Mouse (Mus musculus): ENCODE results near the gene Naaladl2. TPM values are rescaled to one million over a fixed set of nuclear protein-coding genes. Genes with fewer than 3 reads are reported as not detected.
"Not testable (repeated sequence)": the region's sequence is repeated elsewhere in the genome, so short reads cannot be mapped to it uniquely, and the experiment has no call there.

Naaladl2 gene
- polyA plus RNA-seq, 1 experiment: not detected

DNA sequence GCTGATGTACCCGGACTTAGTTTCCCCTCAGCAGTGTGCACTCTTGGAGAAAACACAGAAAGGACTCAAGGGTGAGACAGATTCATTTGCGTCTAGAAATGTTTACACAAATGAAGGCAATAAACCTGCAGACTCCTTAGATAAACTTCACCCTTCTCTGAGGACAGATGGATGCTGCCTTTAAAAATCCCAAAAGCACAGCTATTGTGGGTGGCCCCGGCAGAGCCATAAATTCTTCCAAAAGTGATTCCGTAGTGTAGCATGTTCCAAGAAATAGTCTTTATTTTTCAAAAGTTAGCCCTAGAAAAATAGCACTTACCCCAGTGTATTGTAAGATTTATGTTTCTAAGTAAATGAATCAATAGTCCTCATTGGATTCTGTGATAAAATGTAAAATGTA lies 31.0 kb downstream of the Naaladl2 start:
- Histone ChIP-seq H3K4me1 (ENCODE audit: control insufficient read depth) (no peaks in the 10 kb centered on the region), H3K27me3 (ENCODE audit: control insufficient read depth) (no peaks in the 10 kb centered on the region), H3K36me3 (ENCODE audit: control insufficient read depth) (no peaks in the 10 kb centered on the region), H3K9me3 (ENCODE audit: control insufficient read depth, low read length) (no peaks in the 10 kb centered on the region), H3K4me3 (replicated peaks) (no peak overlapping the region)
- TF ChIP-seq TAL1 (IDR thresholded peaks at IDR 0.05; ENCODE audit: low read length) (no peak), GATA1 (IDR thresholded peaks at IDR 0.05; ENCODE audit: low read length) (no peak)

DNA sequence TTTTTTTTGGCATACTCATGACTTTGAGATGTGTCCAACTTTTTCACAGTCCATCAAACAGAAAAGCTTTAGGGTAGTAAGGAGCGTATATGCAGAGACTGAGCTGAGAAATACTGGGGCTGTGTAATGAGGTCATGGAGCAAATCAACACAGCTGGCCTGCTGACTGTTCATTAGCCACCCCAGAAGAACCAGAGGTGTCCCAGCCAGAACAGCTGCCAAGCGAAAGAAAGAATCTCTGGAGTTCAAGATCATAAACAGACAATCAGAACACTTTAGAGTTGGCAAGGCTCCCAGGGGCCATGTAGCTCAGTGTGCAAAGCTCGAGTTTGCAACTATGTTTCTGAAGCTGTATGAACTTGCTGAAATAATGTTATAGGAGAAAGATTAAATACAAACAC lies 35.1 kb downstream of the Naaladl2 start:
- no peak overlapping the region for H3K4me3 ChIP-seq (replicated peaks)
- no peaks in the 10 kb centered on the region for H3K9me3 ChIP-seq (ENCODE audit: control insufficient read depth, low read length)
- no peaks in the 10 kb centered on the region for H3K27me3 ChIP-seq (ENCODE audit: control insufficient read depth)
- no peak for TF ChIP-seq TAL1 (IDR thresholded peaks at IDR 0.05; ENCODE audit: low read length)
- no peak for TF ChIP-seq GATA1 (IDR thresholded peaks at IDR 0.05; ENCODE audit: low read length)
- no peaks in the 10 kb centered on the region for H3K4me1 ChIP-seq (ENCODE audit: control insufficient read depth)
- no peaks in the 10 kb centered on the region for H3K36me3 ChIP-seq (ENCODE audit: control insufficient read depth)

DNA sequence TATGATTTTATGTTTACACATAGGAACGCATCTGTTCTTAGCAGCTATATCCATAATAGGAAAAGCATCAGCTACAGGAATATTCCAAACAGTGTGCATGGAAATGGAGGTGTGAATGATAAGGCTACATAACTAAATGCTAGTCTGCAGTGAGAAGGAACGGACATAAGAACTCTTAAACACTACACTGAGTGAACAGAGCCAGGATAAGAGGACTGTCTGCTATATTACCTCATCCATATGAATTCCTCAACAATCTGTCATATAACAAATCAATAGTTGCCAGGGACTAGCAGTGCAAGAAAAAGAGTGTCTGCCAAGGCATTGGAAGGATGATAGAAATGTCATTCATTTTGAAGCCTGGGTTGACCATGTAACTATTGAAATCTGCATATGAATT lies 51.1 kb downstream of the Naaladl2 start:
- H3K4me1 ChIP-seq (ENCODE audit: control insufficient read depth): no peaks in the 10 kb centered on the region
- H3K36me3 ChIP-seq (ENCODE audit: control insufficient read depth): no peaks in the 10 kb centered on the region
- no peaks in the 10 kb centered on the region; the same call in 1 of the 2 replicates for H3K9me3 ChIP-seq (ENCODE audit: control insufficient read depth, low read length)
- no peak for TF ChIP-seq GATA1 (IDR thresholded peaks at IDR 0.05; ENCODE audit: low read length)
- no peak for TF ChIP-seq TAL1 (IDR thresholded peaks at IDR 0.05; ENCODE audit: low read length)
- no peak overlapping the region for H3K4me3 ChIP-seq (replicated peaks)
- H3K27me3 ChIP-seq (ENCODE audit: control insufficient read depth): no peaks in the 10 kb centered on the region

DNA sequence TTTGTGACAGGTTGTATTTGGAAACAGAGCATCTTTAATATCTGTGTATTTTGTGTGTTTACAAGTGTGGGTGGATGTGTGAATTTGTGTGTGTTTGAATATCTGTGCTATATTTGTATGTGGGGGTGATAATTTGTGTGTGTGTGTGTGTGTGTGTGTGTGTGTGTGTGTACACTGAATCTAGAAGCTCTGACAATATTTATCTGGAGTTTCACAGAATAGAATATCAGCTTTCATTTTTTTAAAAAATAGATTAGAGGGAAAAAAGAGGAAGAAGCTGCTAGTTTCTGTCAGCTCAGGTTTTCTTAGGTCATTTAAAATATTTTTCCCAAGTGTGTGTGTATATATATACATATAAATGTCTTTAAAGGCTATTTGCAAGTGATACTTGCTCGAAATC lies 68.3 kb downstream of the Naaladl2 start:
- TF ChIP-seq GATA1 (IDR thresholded peaks at IDR 0.05; ENCODE audit: low read length) (no peak), TAL1 (IDR thresholded peaks at IDR 0.05; ENCODE audit: low read length) (no peak)
- H3K4me3 ChIP-seq (replicated peaks): no peak overlapping the region
- H3K9me3 ChIP-seq (ENCODE audit: control insufficient read depth, low read length): peaks cover 6% of the 10 kb centered on the region; the same call in 1 of the 2 replicates

DNA sequence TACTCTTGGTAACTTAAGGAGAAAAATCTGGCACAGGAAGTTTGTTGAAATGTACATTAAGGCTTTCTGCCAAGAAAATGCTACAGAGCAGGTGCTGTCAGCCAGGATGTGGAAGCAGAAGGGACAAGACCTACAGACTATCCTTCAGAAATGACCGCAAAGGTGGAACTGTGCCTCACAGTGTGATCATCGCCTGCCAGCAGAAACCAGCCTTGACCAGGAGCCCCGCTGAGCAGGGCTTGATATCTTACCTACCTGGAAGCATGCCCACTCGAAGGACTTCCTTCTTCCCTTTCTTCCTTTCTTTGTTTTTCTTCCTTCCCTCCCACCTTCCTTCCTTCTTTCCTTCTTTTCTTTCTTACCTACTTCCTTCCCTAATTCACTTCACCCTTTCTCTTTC lies 69.8 kb downstream of the Naaladl2 start:
- Histone ChIP-seq H3K4me1 (ENCODE audit: control insufficient read depth) (no peaks in the 10 kb centered on the region), H3K27me3 (ENCODE audit: control insufficient read depth) (no peaks in the 10 kb centered on the region), H3K4me3 (replicated peaks) (no peak overlapping the region), H3K9me3 (ENCODE audit: control insufficient read depth, low read length) (peaks cover 6% of the 10 kb centered on the region; the same call in 1 of the 2 replicates), H3K36me3 (ENCODE audit: control insufficient read depth) (no peaks in the 10 kb centered on the region)
- no peak for TF ChIP-seq GATA1 (IDR thresholded peaks at IDR 0.05; ENCODE audit: low read length)
- no peak for TF ChIP-seq TAL1 (IDR thresholded peaks at IDR 0.05; ENCODE audit: low read length)

More for the DNA sequence above, 68.3 kb downstream of the Naaladl2 start:
- Histone ChIP-seq H3K36me3 (ENCODE audit: control insufficient read depth) (no peaks in the 10 kb centered on the region), H3K4me1 (ENCODE audit: control insufficient read depth) (no peaks in the 10 kb centered on the region), H3K27me3 (ENCODE audit: control insufficient read depth) (no peaks in the 10 kb centered on the region)

DNA sequence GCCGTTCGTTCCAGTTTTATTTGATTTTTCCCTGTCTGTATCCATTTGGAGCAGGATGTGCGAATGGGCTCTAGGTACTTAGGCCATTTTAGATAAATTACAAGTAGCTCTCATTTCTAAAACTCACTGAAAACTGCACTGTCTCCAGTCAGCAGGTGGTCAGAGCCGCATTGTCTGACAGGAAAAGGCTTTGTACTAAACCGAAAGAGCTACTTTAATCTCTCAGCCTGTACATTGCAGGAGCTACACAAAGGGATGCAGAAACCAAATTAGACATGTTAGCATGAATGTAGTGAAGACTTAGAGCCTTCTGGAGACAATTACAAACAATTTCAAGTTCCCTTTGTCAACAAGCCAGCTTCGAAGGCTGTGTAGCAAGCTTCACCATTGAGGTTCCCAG lies 70.2 kb downstream of the Naaladl2 start:
- no peak overlapping the region for H3K4me3 ChIP-seq (replicated peaks)
- peaks cover 6% of the 10 kb centered on the region; the same call in 1 of the 2 replicates for H3K9me3 ChIP-seq (ENCODE audit: control insufficient read depth, low read length)
- H3K27me3 ChIP-seq (ENCODE audit: control insufficient read depth): no peaks in the 10 kb centered on the region
- no peaks in the 10 kb centered on the region for H3K36me3 ChIP-seq (ENCODE audit: control insufficient read depth)
- H3K4me1 ChIP-seq (ENCODE audit: control insufficient read depth): no peaks in the 10 kb centered on the region
- TF ChIP-seq GATA1 (IDR thresholded peaks at IDR 0.05; ENCODE audit: low read length): no peak
- TF ChIP-seq TAL1 (IDR thresholded peaks at IDR 0.05; ENCODE audit: low read length): no peak

DNA sequence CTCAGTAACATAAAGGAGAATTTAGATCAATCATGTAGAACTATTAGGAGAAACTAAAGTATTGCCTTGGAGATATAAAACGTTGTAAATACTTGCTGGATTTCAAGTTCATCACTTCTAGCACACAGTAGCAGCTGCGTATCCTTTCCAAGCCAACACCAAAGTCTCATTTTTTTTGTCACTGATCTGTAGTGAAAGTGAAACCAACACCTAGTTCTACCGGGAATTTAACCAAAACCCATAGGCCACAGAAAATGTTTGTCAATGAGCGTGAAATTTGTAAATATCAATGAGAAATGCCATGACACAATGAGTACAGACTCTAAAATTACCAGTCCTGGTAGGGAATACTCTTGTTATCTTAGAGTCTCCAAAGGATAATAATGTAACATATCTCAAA lies 80.8 kb downstream of the Naaladl2 start:
- no peaks in the 10 kb centered on the region for H3K27me3 ChIP-seq (ENCODE audit: control insufficient read depth)
- H3K36me3 ChIP-seq (ENCODE audit: control insufficient read depth): no peaks in the 10 kb centered on the region
- H3K4me3 ChIP-seq (replicated peaks): no peak overlapping the region
- no peaks in the 10 kb centered on the region for H3K9me3 ChIP-seq (ENCODE audit: control insufficient read depth, low read length)
- TF ChIP-seq TAL1 (IDR thresholded peaks at IDR 0.05; ENCODE audit: low read length) (no peak), GATA1 (IDR thresholded peaks at IDR 0.05; ENCODE audit: low read length) (no peak)
- no peaks in the 10 kb centered on the region for H3K4me1 ChIP-seq (ENCODE audit: control insufficient read depth)

DNA sequence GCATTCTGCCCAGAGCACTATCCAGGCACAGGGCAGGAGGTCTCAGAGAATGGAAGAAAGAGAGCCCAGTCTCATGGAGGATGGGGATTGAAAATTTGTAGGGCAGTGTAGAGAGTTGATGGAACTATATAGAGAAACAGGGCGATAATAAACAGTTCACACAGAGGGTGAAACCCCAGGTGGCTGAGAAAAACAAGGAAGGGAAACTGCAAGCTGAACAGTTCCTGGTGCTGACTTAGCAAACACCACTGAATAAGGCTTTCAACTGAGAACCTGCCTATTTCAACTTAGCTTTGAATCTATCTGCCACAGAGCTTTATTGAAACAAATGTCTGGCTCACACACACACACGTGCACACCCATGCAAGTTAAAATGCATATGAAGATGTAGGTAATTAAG lies 91.1 kb downstream of the Naaladl2 start:
- Histone ChIP-seq H3K27me3 (ENCODE audit: control insufficient read depth) (no peaks in the 10 kb centered on the region), H3K9me3 (ENCODE audit: control insufficient read depth, low read length) (no peaks in the 10 kb centered on the region), H3K4me1 (ENCODE audit: control insufficient read depth) (no peaks in the 10 kb centered on the region), H3K4me3 (replicated peaks) (no peak overlapping the region), H3K36me3 (ENCODE audit: control insufficient read depth) (no peaks in the 10 kb centered on the region)
- TF ChIP-seq GATA1 (IDR thresholded peaks at IDR 0.05; ENCODE audit: low read length) (no peak), TAL1 (IDR thresholded peaks at IDR 0.05; ENCODE audit: low read length) (no peak)

DNA sequence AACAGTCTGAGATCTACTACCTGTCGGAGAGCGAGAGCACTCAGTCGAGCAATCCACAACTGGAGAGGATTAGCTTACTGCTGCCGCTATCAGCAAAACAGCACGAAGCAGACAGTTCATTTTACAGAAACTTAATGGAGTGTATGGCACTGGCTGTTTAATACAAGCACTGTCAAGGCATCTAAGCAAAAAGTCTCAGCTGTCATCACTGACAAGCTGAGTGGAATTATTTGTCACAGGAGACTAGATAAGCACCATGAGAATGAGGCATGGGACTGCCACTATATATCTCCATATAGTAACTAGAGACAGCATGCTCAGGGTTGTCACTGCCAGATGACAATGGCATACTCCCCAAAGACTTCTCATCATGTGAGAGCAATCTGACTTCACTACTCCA lies 124.1 kb downstream of the Naaladl2 start:
- H3K9me3 ChIP-seq (ENCODE audit: control insufficient read depth, low read length): no peaks in the 10 kb centered on the region
- no peaks in the 10 kb centered on the region for H3K36me3 ChIP-seq (ENCODE audit: control insufficient read depth)
- TF ChIP-seq TAL1 (IDR thresholded peaks at IDR 0.05; ENCODE audit: low read length) (no peak), GATA1 (IDR thresholded peaks at IDR 0.05; ENCODE audit: low read length) (no peak)
- H3K4me3 ChIP-seq (replicated peaks): no peak overlapping the region
- no peaks in the 10 kb centered on the region for H3K27me3 ChIP-seq (ENCODE audit: control insufficient read depth)
- H3K4me1 ChIP-seq (ENCODE audit: control insufficient read depth): no peaks in the 10 kb centered on the region

DNA sequence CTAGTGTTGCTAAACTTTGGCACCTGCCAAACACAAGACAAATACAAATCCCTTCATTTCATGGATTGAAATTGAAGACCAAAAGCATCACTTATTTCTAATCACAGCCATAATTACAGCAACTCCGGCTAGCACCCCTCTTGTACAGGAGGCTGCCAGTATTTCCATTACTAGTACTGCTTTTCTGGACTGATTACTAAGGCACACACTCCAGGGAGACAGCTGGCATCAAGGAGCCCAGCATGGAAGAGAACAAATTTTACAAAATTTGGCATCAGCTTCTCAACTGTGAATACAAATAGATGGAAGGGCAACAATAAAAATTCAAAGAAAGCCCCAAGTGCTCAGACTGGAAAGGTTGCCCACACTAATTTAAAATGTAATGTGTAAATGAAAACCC lies 133.3 kb downstream of the Naaladl2 start:
- Histone ChIP-seq H3K36me3 (ENCODE audit: control insufficient read depth) (no peaks in the 10 kb centered on the region), H3K9me3 (ENCODE audit: control insufficient read depth, low read length) (no peaks in the 10 kb centered on the region), H3K27me3 (ENCODE audit: control insufficient read depth) (no peaks in the 10 kb centered on the region), H3K4me3 (replicated peaks) (no peak overlapping the region), H3K4me1 (ENCODE audit: control insufficient read depth) (no peaks in the 10 kb centered on the region)
- no peak for TF ChIP-seq GATA1 (IDR thresholded peaks at IDR 0.05; ENCODE audit: low read length)
- TF ChIP-seq TAL1 (IDR thresholded peaks at IDR 0.05; ENCODE audit: low read length): no peak

DNA sequence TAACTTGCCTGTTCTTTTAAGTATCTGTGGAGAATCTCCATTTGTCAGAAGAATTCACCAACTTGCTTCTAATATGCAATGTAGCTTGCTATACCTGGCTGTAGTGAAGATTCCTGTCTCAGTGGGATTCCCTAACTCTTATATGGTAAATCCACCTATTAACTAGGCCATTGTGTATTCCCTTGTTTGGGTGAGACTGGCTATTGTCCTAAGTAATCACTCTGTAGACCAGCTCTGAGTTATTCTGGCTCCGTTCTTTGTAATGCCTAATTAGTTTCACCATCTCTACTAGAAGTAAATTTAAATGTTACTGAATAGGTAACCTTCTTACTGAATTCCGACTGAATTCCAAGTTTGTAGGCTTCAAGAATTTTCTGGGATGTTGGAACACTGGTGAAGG lies 137.3 kb downstream of the Naaladl2 start:
- not testable (repeated sequence) for H3K4me3 ChIP-seq (replicated peaks); H3K9me3 ChIP-seq (ENCODE audit: control insufficient read depth, low read length); H3K27me3 ChIP-seq (ENCODE audit: control insufficient read depth); H3K4me1 ChIP-seq (ENCODE audit: control insufficient read depth); H3K36me3 ChIP-seq (ENCODE audit: control insufficient read depth)

Data from erythroblast, embryonic 14.5 days (primary cell).